Mouse (Mus musculus): ENCODE data around the gene Tmem268.

- no peak for TF ChIP-seq CTCF (IDR thresholded peaks at IDR 0.05; ENCODE audit: control insufficient read depth, insufficient read depth, insufficient replicate concordance, low read depth, low read length)
- TF ChIP-seq POLR2A (IDR thresholded peaks at IDR 0.05; ENCODE audit: control insufficient read depth, low read depth, low read length) = no peak
These were observed 47.0 kb downstream of the Tmem268 start for GRCm38 (mm10) chr4:63605545-63605944.

Measured in testis, adult 2 months (tissue).